Mouse (Mus musculus): Measurements from ENCODE around the gene Ankrd13a. TPM values are rescaled to one million over a fixed set of nuclear protein-coding genes. Genes with fewer than 3 reads are reported as not detected.

Ankrd13a gene
- total and polyA plus RNA-seq, 3 experiments, result 110 to 184 (median 180) TPM

DNA sequence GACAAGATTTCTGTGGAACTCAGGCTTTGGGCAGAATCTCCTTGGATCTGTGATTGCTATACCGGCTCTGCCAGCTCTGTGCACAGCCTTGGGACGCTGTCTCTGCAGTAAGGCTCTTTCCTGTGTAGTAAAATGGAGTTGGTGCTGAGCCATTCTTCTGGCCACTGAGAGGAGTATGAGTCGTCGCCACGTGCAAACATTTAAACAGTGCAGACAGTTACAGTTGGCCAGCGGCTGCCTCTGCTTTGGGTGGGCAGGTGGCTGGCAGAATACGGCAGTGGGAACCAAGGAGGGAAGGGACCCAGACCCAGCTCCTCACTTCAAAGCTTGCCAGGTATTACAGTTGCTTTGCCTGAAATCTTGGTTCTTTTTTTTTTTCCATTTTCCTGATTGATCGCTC is 22.8 kb downstream of the Ankrd13a start:
- no peak overlapping the region for H3K4me3 ChIP-seq (ENCODE audit: control insufficient read depth in 1 of 2, insufficient read depth in 1 of 2, low read depth in 2 of 2, low read length in 2 of 2)
- DNase-seq (ENCODE audit: low read depth, low spot score), result no peak
- no peaks in the 10 kb centered on the region for H3K79me2 ChIP-seq (ENCODE audit: control insufficient read depth, insufficient read depth, low read length, poor library complexity)
- H3K36me3 ChIP-seq (ENCODE audit: control insufficient read depth in 1 of 2, insufficient read depth in 2 of 2, low read length in 2 of 2), result peaks cover 6 to 21% of the 10 kb centered on the region in 2 experiments
- H3K9ac ChIP-seq (ENCODE audit: control insufficient read depth, low read depth, low read length, poor library complexity, severe bottlenecking), result no peak overlapping the region
- H3K9me3 ChIP-seq (replicated peaks; ENCODE audit: insufficient read depth, low read length), result no peaks in the 10 kb centered on the region
- H3K4me1 ChIP-seq (ENCODE audit: control insufficient read depth in 1 of 2, insufficient read depth in 2 of 2, low read length in 2 of 2), result no peaks in the 10 kb centered on the region; a peak in 2 of 4 replicates
- H3K27me3 ChIP-seq (ENCODE audit: control insufficient read depth in 1 of 2, insufficient read depth in 2 of 2, low read length in 2 of 2), result no peaks in the 10 kb centered on the region
- H3K27ac ChIP-seq (ENCODE audit: control insufficient read depth, low read depth, low read length), result no peak overlapping the region
- TF ChIP-seq MAX (IDR thresholded peaks at IDR 0.05; ENCODE audit: low read length), result no peak

DNA sequence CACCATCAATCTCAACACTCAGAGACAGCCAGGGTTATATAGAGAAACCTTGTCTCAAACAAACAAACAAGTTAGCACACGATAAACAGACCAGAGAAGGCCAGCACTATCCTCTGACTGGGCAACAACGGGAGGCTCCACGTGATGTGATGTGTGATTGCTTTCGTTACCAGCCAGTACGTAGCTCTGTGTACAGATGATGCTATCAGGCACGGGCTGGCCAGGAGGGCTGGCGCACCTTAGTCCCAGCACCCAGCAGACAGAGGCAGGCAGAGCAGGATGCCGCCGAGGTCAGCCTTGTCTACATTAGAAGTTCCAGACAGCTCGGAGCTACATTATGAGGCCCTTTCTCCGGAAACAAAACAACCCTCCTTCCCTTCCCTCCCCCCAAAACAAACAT is 25.4 kb downstream of the Ankrd13a start:
- Histone ChIP-seq H3K27me3 (ENCODE audit: control insufficient read depth in 1 of 2, insufficient read depth in 2 of 2, low read length in 2 of 2) (no peaks in the 10 kb centered on the region), H3K9ac (ENCODE audit: control insufficient read depth, low read depth, low read length, poor library complexity, severe bottlenecking) (no peak overlapping the region), H3K4me3 (ENCODE audit: control insufficient read depth in 1 of 2, insufficient read depth in 1 of 2, low read depth in 2 of 2, low read length in 2 of 2) (no peak overlapping the region), H3K9me3 (replicated peaks; ENCODE audit: insufficient read depth, low read length) (no peaks in the 10 kb centered on the region), H3K36me3 (ENCODE audit: control insufficient read depth in 1 of 2, insufficient read depth in 2 of 2, low read length in 2 of 2) (peaks cover 6 to 19% of the 10 kb centered on the region in 2 experiments), H3K4me1 (ENCODE audit: control insufficient read depth in 1 of 2, insufficient read depth in 2 of 2, low read length in 2 of 2) (no peaks in the 10 kb centered on the region; a peak in 2 of 4 replicates), H3K79me2 (ENCODE audit: control insufficient read depth, insufficient read depth, low read length, poor library complexity) (no peaks in the 10 kb centered on the region), H3K27ac (ENCODE audit: control insufficient read depth, low read depth, low read length) (no peak overlapping the region)
- DNase-seq (ENCODE audit: low read depth, low spot score), result no peak
- no peak for TF ChIP-seq MAFK (IDR thresholded peaks at IDR 0.05; ENCODE audit: borderline replicate concordance, low read depth, low read length)
- TF ChIP-seq MAZ (IDR thresholded peaks at IDR 0.05; ENCODE audit: low read depth, low read length), result no peak
- no peak for TF ChIP-seq GABPA (IDR thresholded peaks at IDR 0.05; ENCODE audit: low read depth, low read length)
- TF ChIP-seq UBTF (IDR thresholded peaks at IDR 0.05; ENCODE audit: borderline replicate concordance, insufficient read depth, low read depth, low read length), result no peak
- no peak for TF ChIP-seq ZNF384 (IDR thresholded peaks at IDR 0.05; ENCODE audit: low read depth, low read length)
- no peak for TF ChIP-seq EP300 (IDR thresholded peaks at IDR 0.05; ENCODE audit: low read depth in 1 of 2, low read length in 2 of 2)
- TF ChIP-seq POLR2A (IDR thresholded peaks at IDR 0.05; ENCODE audit: control insufficient read depth in 1 of 2, insufficient read depth in 1 of 2, low read depth in 1 of 2, low read length in 2 of 2, poor library complexity in 1 of 2), result no peak
- TF ChIP-seq TAL1 (IDR thresholded peaks at IDR 0.05; ENCODE audit: low read length), result no peak
- no peak for TF ChIP-seq RCOR1 (IDR thresholded peaks at IDR 0.05; ENCODE audit: low read depth, low read length)
- no peak for TF ChIP-seq MAX (IDR thresholded peaks at IDR 0.05; ENCODE audit: low read length)
- TF ChIP-seq BHLHE40 (IDR thresholded peaks at IDR 0.05; ENCODE audit: borderline replicate concordance, low read depth, low read length), result no peak
- no peak for TF ChIP-seq CTCF (IDR thresholded peaks at IDR 0.05 in 2 of 3, conservative IDR thresholded peaks at IDR 0.05 in 1 of 3; ENCODE audit: control insufficient read depth in 1 of 3, insufficient read depth in 1 of 3, low read depth in 2 of 3, low read length in 3 of 3, poor library complexity in 1 of 3, severe bottlenecking in 1 of 3)
- no peak for TF ChIP-seq E2F4 (IDR thresholded peaks at IDR 0.05; ENCODE audit: borderline replicate concordance, low read depth, low read length)
- TF ChIP-seq GATA1 (IDR thresholded peaks at IDR 0.05; ENCODE audit: low read depth, low read length), result no peak
- TF ChIP-seq USF2 (IDR thresholded peaks at IDR 0.05; ENCODE audit: borderline replicate concordance in 1 of 2, insufficient read depth in 1 of 2, low read depth in 1 of 2, low read length in 2 of 2), result no peak
- no peak for TF ChIP-seq NELFE (IDR thresholded peaks at IDR 0.05; ENCODE audit: low read depth, low read length)
- TF ChIP-seq MXI1 (IDR thresholded peaks at IDR 0.05; ENCODE audit: low read depth, low read length), result no peak
- no peak for TF ChIP-seq JUND (IDR thresholded peaks at IDR 0.05; ENCODE audit: low read depth, low read length)
- TF ChIP-seq ETS1 (IDR thresholded peaks at IDR 0.05; ENCODE audit: low read depth, low read length), result no peak
- TF ChIP-seq CHD1 (IDR thresholded peaks at IDR 0.05; ENCODE audit: low read depth, low read length), result no peak

Measured in MEL (cell line).